Mouse (Mus musculus) spleen, adult 2 months (tissue): Measurements from ENCODE around the gene Adamts9.

ENCODE experiments used
- CTCF ChIP-seq: fragments of 200-500 bp; IDR thresholded peaks from 2 replicates; pipeline ENCODE4 v1.5.1; 2011; ENCODE audit warnings: mild to moderate bottlenecking, inconsistent platforms; ENCODE audit not compliant: insufficient read depth, insufficient read length, insufficient replicate concordance; ENCODE audit errors: extremely low read depth
- POLR2A ChIP-seq: fragments of 200-500 bp; IDR thresholded peaks from 2 replicates; pipeline ENCODE4 v1.6.1; 2011; ENCODE audit warnings: low read depth, low read length, inconsistent platforms

DNA sequence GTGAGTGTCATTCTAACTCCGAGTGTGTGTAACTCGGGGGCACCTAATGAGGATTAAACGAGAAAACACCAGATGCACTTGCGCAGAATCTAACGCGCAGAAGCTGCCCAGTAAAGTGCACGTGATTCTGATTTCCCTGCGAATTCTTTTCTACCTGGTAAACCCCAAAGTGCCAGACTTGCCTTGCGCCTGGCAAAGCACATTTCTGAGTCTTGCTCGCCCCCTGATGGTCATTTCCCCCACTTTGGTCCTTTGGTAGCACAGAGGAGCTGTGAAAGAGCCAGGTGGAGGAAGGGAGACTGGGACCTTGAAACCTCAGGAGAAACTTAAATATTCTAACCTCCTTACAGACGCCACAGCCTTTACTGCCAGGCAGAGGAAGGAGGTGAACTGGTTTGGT lies 199.7 kb downstream of the Adamts9 start:
- TF ChIP-seq CTCF, result no peak
- TF ChIP-seq POLR2A, result no peak
